Mouse (Mus musculus) stomach, embryonic 14.5 days (tissue): ENCODE data around the gene Olfr313. TPM values are rescaled to one million over a fixed set of nuclear protein-coding genes. Genes with fewer than 3 reads are reported as not detected.

Experiments used
- ATAC-seq: fragments of 200-750 bp; cut with Nextera tagmentation; 2 replicates; pipeline ENCODE4 v1.8.0; 2017; ENCODE audit warnings: low read depth, moderate TSS enrichment; ENCODE audit not compliant: insufficient number of reproducible peaks, insufficient read depth, low FRiP score
- H3K27ac ChIP-seq: fragments of 300-500 bp; sonication (generic); 2 replicates; pipeline ENCODE4 v1.5.1; 2014; ENCODE audit warnings: mild to moderate bottlenecking, low read length, moderate library complexity, mixed read lengths
- H3K27me3 ChIP-seq: fragments of 300-500 bp; sonication (generic); 2 replicates; pipeline ENCODE4 v1.6.1; 2014; ENCODE audit warnings: low read length, control low read depth, mixed read lengths; ENCODE audit not compliant: control insufficient read depth, insufficient read depth
- H3K36me3 ChIP-seq: fragments of 300-500 bp; sonication (generic); 2 replicates; pipeline ENCODE4 v1.6.1; 2014; ENCODE audit warnings: mild to moderate bottlenecking, control low read depth, low read length, moderate library complexity, mixed read lengths; ENCODE audit not compliant: control insufficient read depth, insufficient read depth
- H3K4me1 ChIP-seq: fragments of 300-500 bp; sonication (generic); 2 replicates; pipeline ENCODE4 v1.6.1; 2014; ENCODE audit warnings: low read length, control low read depth, mixed read lengths; ENCODE audit not compliant: control insufficient read depth, insufficient read depth
- H3K4me2 ChIP-seq: fragments of 300-500 bp; sonication (generic); replicated peaks from 2 replicates; pipeline ENCODE4 v1.6.1; 2014; ENCODE audit warnings: low read depth, low read length, control low read depth
- H3K4me3 ChIP-seq: fragments of 300-500 bp; sonication (generic); 2 replicates; pipeline ENCODE4 v1.5.1; 2014; ENCODE audit warnings: low read depth, low read length, control low read depth
- H3K9ac ChIP-seq: fragments of 300-500 bp; sonication (generic); replicated peaks from 2 replicates; pipeline ENCODE4 v1.6.1; 2014; ENCODE audit warnings: low read depth, mild to moderate bottlenecking, control low read depth, low read length, moderate library complexity, mixed read lengths
- H3K9me3 ChIP-seq: fragments of 300-500 bp; sonication (generic); 2 replicates; pipeline ENCODE4 v1.6.1; 2016; ENCODE audit warnings: low read depth, low read length, control low read depth; ENCODE audit not compliant: control insufficient read depth
- WGBS: fragments of 180-500 bp; shearing (Covaris S2); extraction: QIAGEN DNeasy Blood & Tissue Kit; methylation state at CpG from one replicate; pipeline ENCODE4 v1.1.7; 2014; 5-methylcytosine and 5-hydroxymethylcytosine counted together
- polyA plus RNA-seq: library from polyadenylated mRNA; unstranded; fragments of >200 nt; fragmentation: Nextera tagmentation; extraction: Ambion mirVana; gene quantifications from 2 replicates; pipeline ENCODE4 v1.2.1, GENCODE M21; 2014

The Olfr313 gene
- polyA plus RNA-seq, 1 experiment from 2014 or later = not detected

DNA sequence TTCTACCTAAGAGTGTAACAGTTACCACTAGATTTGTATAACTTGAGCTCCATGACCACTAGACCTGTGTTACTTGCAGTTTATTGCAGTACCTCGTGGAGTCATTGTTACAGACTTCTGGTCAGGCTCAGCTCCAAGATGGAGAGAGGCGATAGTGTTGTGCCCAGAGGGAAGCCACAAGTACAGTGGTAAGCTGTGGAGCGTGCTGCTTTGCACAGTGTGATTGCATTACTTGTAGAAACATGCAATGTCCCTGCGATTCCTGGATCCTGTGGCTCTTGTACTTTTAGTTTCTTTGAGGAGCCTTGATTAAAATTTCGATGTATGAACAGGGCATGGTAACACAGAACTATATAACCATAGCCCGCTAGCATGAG, 53.1 kb downstream of the Olfr313 start:
- 82% methylated on average over 6 of the region's 6 CpGs for WGBS
- peaks cover 4% of the 10 kb centered on the region; the same call in 1 of the 2 replicates for H3K4me1 ChIP-seq
- peak overlapping the region; percentile 62 for H3K4me2 ChIP-seq
- H3K27me3 ChIP-seq = no peaks in the 10 kb centered on the region
- peak overlapping the region; percentile 53 for H3K4me3 ChIP-seq
- no peak overlapping the region for H3K27ac ChIP-seq
- H3K9ac ChIP-seq = no peak overlapping the region
- ATAC-seq = no peak
- no peaks in the 10 kb centered on the region for H3K9me3 ChIP-seq
- H3K36me3 ChIP-seq = peaks cover 12% of the 10 kb centered on the region; the same call in 1 of the 2 replicates

Other genes with a start within 250 kb of the Olfr313 start
- gene Olfr224, start 244.4 kb upstream of the Olfr313 start, polyA plus RNA-seq = not detected in 2 replicates
- gene Olfr325, start 237.3 kb upstream of the Olfr313 start, polyA plus RNA-seq = not detected in 2 replicates
- not detected in 2 replicates for gene Olfr324, start 219.9 kb upstream of the Olfr313 start, polyA plus RNA-seq
- gene 2210407C18Rik, start 198.9 kb upstream of the Olfr313 start, polyA plus RNA-seq = 0.58 and 0.90 TPM in 2 replicates
- not detected in 2 replicates for gene Olfr323, start 184.5 kb upstream of the Olfr313 start, polyA plus RNA-seq
- 0.14 TPM in 1 of 2 replicates, not detected in the other for gene Trim58, start 174.5 kb upstream of the Olfr313 start, polyA plus RNA-seq
- gene Olfr322, start 156.2 kb upstream of the Olfr313 start, polyA plus RNA-seq = not detected in 2 replicates
- not detected in 2 replicates for gene Olfr320, start 133.9 kb upstream of the Olfr313 start, polyA plus RNA-seq
- gene Olfr319, start 115.8 kb upstream of the Olfr313 start, polyA plus RNA-seq = not detected in 2 replicates
- not detected in 2 replicates for gene Olfr318, start 91.0 kb upstream of the Olfr313 start, polyA plus RNA-seq
- not detected in 2 replicates for gene Olfr317, start 75.8 kb upstream of the Olfr313 start, polyA plus RNA-seq
- not detected in 2 replicates for gene Olfr316, start 62.3 kb upstream of the Olfr313 start, polyA plus RNA-seq
- not detected in 2 replicates for gene Olfr315, start 41.8 kb upstream of the Olfr313 start, polyA plus RNA-seq
- gene Olfr314, start 32.0 kb upstream of the Olfr313 start, polyA plus RNA-seq = not detected in 2 replicates
- gene Fam183b, start 13.0 kb upstream of the Olfr313 start, polyA plus RNA-seq = 5.0 and 8.7 TPM in 2 replicates
- gene Olfr312, start 14.2 kb downstream of the Olfr313 start, polyA plus RNA-seq = not detected in 2 replicates
- not detected in 2 replicates for gene Olfr311, start 24.3 kb downstream of the Olfr313 start, polyA plus RNA-seq
- 11.4 and 12.4 TPM in 2 replicates for gene Gm12258, start 32.2 kb downstream of the Olfr313 start, polyA plus RNA-seq
- gene 2810021J22Rik, start 52.2 kb downstream of the Olfr313 start, polyA plus RNA-seq = 7.1 and 9.4 TPM in 2 replicates
- 7.5 and 8.2 TPM in 2 replicates for gene Zfp39, start 89.2 kb downstream of the Olfr313 start, polyA plus RNA-seq
- gene Btnl10, start 102.9 kb downstream of the Olfr313 start, polyA plus RNA-seq = 0.07 TPM in 1 of 2 replicates, not detected in the other
- gene Rnf187, start 123.9 kb downstream of the Olfr313 start, polyA plus RNA-seq = 211 and 222 TPM in 2 replicates
- gene Hist3h2ba, start 133.9 kb downstream of the Olfr313 start, polyA plus RNA-seq = 31.2 and 32.5 TPM in 2 replicates
- 32.4 and 33.9 TPM in 2 replicates for gene Hist3h2a, start 139.7 kb downstream of the Olfr313 start, polyA plus RNA-seq
- 0.20 and 0.62 TPM in 2 replicates for gene Trim17, start 139.7 kb downstream of the Olfr313 start, polyA plus RNA-seq
- gene Trim11, start 163.1 kb downstream of the Olfr313 start, polyA plus RNA-seq = 18.1 and 20.3 TPM in 2 replicates